7 mouse cellular contexts compared by ENCODE assay signal in the genomic region with DNA sequence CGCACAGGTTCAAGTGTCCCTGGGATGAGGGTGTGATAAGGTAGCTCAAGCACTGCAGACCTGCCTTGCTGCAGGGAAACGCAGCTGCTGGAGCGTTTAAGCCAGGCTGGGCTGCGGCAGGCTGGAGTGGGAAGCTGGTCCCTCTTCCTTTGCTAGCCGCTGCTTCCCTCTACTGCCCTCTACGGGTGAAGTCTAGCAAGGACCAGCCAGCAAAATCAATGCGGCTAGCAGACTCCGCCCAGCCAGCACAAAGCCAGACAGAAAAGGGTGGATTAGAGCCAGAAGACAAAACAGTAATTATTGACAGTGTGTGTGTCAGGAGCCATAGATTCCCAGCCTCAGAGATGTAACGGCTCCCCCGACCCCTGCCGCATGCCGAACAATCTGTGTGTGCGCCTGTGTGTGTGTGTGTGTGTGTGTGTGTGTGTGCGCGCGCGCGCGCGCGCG.
A peak's percentile ranks its signal among the peaks of the same experiment; 100 is the strongest.
DNase-seq lines count a peak whose midpoint lies in the region; ATAC-seq lines count a peak whose summit lies in the region.

No protein-coding gene starts in this region.

- H3K27me3 ChIP-seq in intestine, embryonic 16.5 days (replicated peaks; ENCODE audit: control insufficient read depth, insufficient read depth, low read length) = no peaks in the 10 kb centered on the region
- H3K27me3 ChIP-seq in midbrain, embryonic 10.5 days (ENCODE audit: low read depth, poor library complexity, severe bottlenecking) = peaks cover 15% of the 10 kb centered on the region

- intact Hi-C loops in left cerebral cortex, postnatal 36 days (cut with DNase I) = loop anchor here (5.0 kb wide), 1 partner anchor 169 kb away; no protein-coding TSS in a partner anchor

- peak overlapping the region; percentile 32 for H3K4me3 ChIP-seq in intestine, embryonic 16.5 days (ENCODE audit: low read length)
- peak overlapping the region; percentile 46 for H3K4me3 ChIP-seq in midbrain, embryonic 10.5 days

- DNase-seq in adrenal gland, adult 18-20 months (ENCODE audit: low spot score in 2 of 2) = peak; percentile 50 to 65
- DNase-seq in embryo, embryonic 11.5 days (ENCODE audit: low read depth, low spot score) = peak; percentile 61
- DNase-seq in gastrocnemius, postnatal 4 days (ENCODE audit: low spot score in 2 of 2) = peak; percentile 46 to 70
- peak; percentile 76 to 80 for DNase-seq in left cerebral cortex, postnatal 36 days (ENCODE audit: low spot score in 2 of 2)
- peak; percentile 80 for DNase-seq in midbrain, embryonic 10.5 days (ENCODE audit: low spot score)
- peak; percentile 58 for DNase-seq in skeletal muscle tissue, adult 2 months (ENCODE audit: low read depth, low spot score)

- no peaks in the 10 kb centered on the region for H3K36me3 ChIP-seq in intestine, embryonic 16.5 days (ENCODE audit: control insufficient read depth, insufficient read depth, low read length)
- no peaks in the 10 kb centered on the region for H3K36me3 ChIP-seq in midbrain, embryonic 10.5 days

- H3K9me3 ChIP-seq in intestine, embryonic 16.5 days (ENCODE audit: control insufficient read depth, low read length) = no peaks in the 10 kb centered on the region
- H3K9me3 ChIP-seq in midbrain, embryonic 10.5 days (replicated peaks) = no peaks in the 10 kb centered on the region

- H3K4me1 ChIP-seq in intestine, embryonic 16.5 days (ENCODE audit: control insufficient read depth, insufficient read depth, low read length) = no peaks in the 10 kb centered on the region
- peaks cover 12% of the 10 kb centered on the region for H3K4me1 ChIP-seq in midbrain, embryonic 10.5 days

- no peak overlapping the region for H3K27ac ChIP-seq in intestine, embryonic 16.5 days (ENCODE audit: low read length)
- H3K27ac ChIP-seq in midbrain, embryonic 10.5 days (replicated peaks) = peak overlapping the region; percentile 79

- peak overlapping the region; percentile 56 for H3K9ac ChIP-seq in intestine, embryonic 16.5 days (ENCODE audit: low read depth, low read length)

- 35% methylated on average over 22 of the region's 22 CpGs for WGBS in intestine, embryonic 16.5 days
- WGBS in midbrain, embryonic 10.5 days = 51% methylated on average over 22 of the region's 22 CpGs

- peak overlapping the region; percentile 40 for H3K4me2 ChIP-seq in intestine, embryonic 16.5 days (ENCODE audit: low read depth, low read length)

- ATAC-seq in intestine, embryonic 16.5 days = peak; percentile 84
